Mouse (Mus musculus) ES-E14 (cell line): ENCODE data around the gene Prss8.

Experiments used
- CHD2 ChIP-seq: IDR thresholded peaks from 2 replicates; pipeline ENCODE4 v1.6.1; 2014; ENCODE audit warnings: mild to moderate bottlenecking, low read depth, low read length, inconsistent platforms
- HCFC1 ChIP-seq: IDR thresholded peaks from 2 replicates; pipeline ENCODE4 v1.6.1; 2012; ENCODE audit warnings: low read length, inconsistent platforms, borderline replicate concordance; ENCODE audit not compliant: insufficient read depth
- MAFK ChIP-seq: IDR thresholded peaks from 2 replicates; pipeline ENCODE4 v1.6.1; 2014; ENCODE audit warnings: mild to moderate bottlenecking, low read depth, low read length, inconsistent platforms; ENCODE audit not compliant: insufficient read depth
- ZC3H11A ChIP-seq: IDR thresholded peaks from 2 replicates; pipeline ENCODE4 v1.6.1; 2012; ENCODE audit warnings: low read depth, mild to moderate bottlenecking, inconsistent platforms, low read length, borderline replicate concordance

DNA sequence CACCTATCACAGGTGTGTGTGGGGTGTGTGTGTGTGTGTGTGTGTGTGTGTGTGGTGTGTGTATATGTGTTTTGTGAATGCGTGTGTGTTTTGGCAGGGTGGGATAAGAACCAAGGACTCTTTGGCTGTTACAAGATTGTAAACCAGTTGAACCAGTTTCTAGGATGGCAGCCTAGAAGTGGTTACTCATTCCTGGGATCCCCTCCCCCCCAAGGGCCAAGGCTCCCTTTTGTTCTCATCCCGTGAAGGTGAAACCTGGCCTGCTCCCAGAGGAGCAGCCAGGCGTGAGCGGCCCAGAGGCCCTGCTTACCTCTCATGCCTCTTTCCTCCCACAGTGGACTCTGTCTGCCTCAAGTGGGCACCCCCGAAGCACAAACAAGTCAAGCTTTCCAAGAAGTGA lies 4.7 kb downstream of the Prss8 start:
- no peak for TF ChIP-seq HCFC1
- no peak for TF ChIP-seq MAFK
- TF ChIP-seq ZC3H11A: no peak
- 0 out of 2 replicates have a peak, but pooled peaks have one; percentile 27 for TF ChIP-seq CHD2
